Mouse (Mus musculus) adrenal gland, adult 2 months (tissue): ENCODE results near the gene Gdpd2. TPM values are rescaled to one million over a fixed set of nuclear protein-coding genes. Genes with fewer than 3 reads are reported as not detected.

Experiments used
- DNase-seq: peaks from one replicate; pipeline ENCODE4 v3.0.0; 2021
- polyA plus RNA-seq: library from polyadenylated mRNA; depleted of rRNA; stranded (reverse); fragments of >200 nt; gene quantifications from 2 replicates; pipeline ENCODE4 v1.2.3, GENCODE M21; 2012; rRNA removed
- total RNA-seq, 2 experiments: library from RNA; stranded (reverse); gene quantifications; 2 replicates each; pipeline ENCODE4 v1.2.3; 2021

Gene Gdpd2
- total and polyA plus RNA-seq, 3 experiments, result 0.17 to 0.86 (median 0.20) TPM

GRCm38 (mm10) chrX:100777655-100778234, 48.1 kb downstream of the Gdpd2 start:
- no peak for DNase-seq

- DNase-seq, result no peak
Measured at GRCm38 (mm10) chrX:100778397-100778796, 48.7 kb downstream of the Gdpd2 start.

Other genes with a start within 250 kb of the Gdpd2 start
- gene Igbp1, start 235.6 kb upstream of the Gdpd2 start, total RNA-seq, result 10 to 100 TPM; 60.0 to 69.0 TPM
- 5.7 and 6.7 TPM in 2 replicates for gene Igbp1, start 235.6 kb upstream of the Gdpd2 start, polyA plus RNA-seq
- gene Dgat2l6, start 205.0 kb upstream of the Gdpd2 start, total RNA-seq, result not detected
- not detected in 2 replicates for gene Dgat2l6, start 205.0 kb upstream of the Gdpd2 start, polyA plus RNA-seq
- gene Awat1, start 157.6 kb upstream of the Gdpd2 start, total RNA-seq, result not detected
- gene Awat1, start 157.6 kb upstream of the Gdpd2 start, polyA plus RNA-seq, result not detected in 2 replicates
- gene P2ry4, start 135.0 kb upstream of the Gdpd2 start, total RNA-seq, result under 1 TPM in 1 of 2 experiments, not detected in 1; 0.09 TPM
- not detected in 2 replicates for gene P2ry4, start 135.0 kb upstream of the Gdpd2 start, polyA plus RNA-seq
- not detected for gene Arr3, start 124.4 kb upstream of the Gdpd2 start, total RNA-seq
- not detected in 2 replicates for gene Arr3, start 124.4 kb upstream of the Gdpd2 start, polyA plus RNA-seq
- under 1 TPM; 0.35 to 0.86 TPM for gene Kif4, start 104.1 kb upstream of the Gdpd2 start, total RNA-seq
- 0.03 and 0.20 TPM in 2 replicates for gene Kif4, start 104.1 kb upstream of the Gdpd2 start, polyA plus RNA-seq
- 10 to 100 TPM; 57.9 to 58.0 TPM for gene Pdzd11, start 103.3 kb upstream of the Gdpd2 start, total RNA-seq
- gene Pdzd11, start 103.3 kb upstream of the Gdpd2 start, polyA plus RNA-seq, result 10.4 and 10.6 TPM in 2 replicates
- gene Dlg3, start 37.8 kb downstream of the Gdpd2 start, total RNA-seq, result 10 to 100 TPM; 33.3 to 48.6 TPM
- gene Dlg3, start 37.8 kb downstream of the Gdpd2 start, polyA plus RNA-seq, result 7.1 TPM in 2 replicates